Mouse (Mus musculus) ES-E14 (cell line): ENCODE results near the gene Atp6v1c2.

ENCODE experiments used
- HCFC1 ChIP-seq: IDR thresholded peaks from 2 replicates; pipeline ENCODE4 v1.6.1; 2012; ENCODE audit warnings: low read length, inconsistent platforms, borderline replicate concordance; ENCODE audit not compliant: insufficient read depth
- ZNF384 ChIP-seq: IDR thresholded peaks from 2 replicates; pipeline ENCODE4 v1.6.1; 2012; ENCODE audit warnings: low read depth, low read length, inconsistent platforms

DNA sequence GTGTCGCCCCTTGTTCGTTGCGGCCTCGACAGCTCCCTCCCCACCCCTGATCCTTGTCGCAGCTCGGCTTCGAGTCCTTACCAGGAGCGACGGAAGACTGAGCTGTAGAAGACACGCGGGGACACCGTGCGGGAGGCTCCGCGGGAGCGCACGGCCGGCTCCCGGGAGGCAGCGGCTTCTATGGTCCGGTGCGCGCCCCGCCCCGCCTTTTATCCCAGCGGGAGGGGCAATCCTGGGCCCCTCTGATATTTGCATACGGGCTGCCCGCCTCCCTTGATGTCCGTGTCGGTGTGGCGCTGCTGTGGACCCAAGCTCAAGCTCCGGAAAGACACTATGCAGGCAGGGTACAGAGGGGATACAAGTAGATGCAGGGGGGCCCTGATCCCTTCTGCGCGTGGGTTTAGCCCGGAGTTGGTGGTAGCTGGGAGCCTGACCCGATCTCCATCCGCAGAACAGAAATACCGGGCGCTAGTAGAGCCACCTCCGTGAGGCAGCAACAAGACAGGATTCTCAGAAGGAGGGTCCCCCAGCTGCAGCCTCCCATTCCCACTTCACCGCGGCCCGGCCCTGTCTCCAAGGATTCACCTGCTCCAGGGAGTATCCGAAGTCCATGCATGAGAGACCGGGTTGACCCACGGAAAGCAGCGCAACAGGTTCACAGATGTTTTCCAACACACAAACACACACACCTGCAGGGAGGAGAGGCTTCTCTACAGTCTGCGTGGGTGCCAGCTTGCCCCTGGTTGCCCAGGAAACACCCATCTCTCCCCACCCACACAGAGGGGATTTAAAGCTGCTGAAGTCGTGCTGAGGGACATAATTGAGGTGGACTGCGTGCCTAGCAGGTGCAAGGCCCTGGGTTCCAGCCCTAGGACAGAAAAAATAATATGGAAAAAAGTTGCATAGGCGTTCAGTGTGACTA, 4.3 kb downstream of the Atp6v1c2 start:
- TF ChIP-seq ZNF384 (no peak), HCFC1 (no peak)
